Mouse (Mus musculus): ENCODE data around the gene Tmem178b. TPM values are rescaled to one million over a fixed set of nuclear protein-coding genes. Genes with fewer than 3 reads are reported as not detected.

Gene Tmem178b
- total and polyA plus RNA-seq, 3 experiments, result 0.51 to 1.3 (median 0.94) TPM

- H3K36me3 ChIP-seq (ENCODE audit: control insufficient read depth, insufficient read depth, low read length), result no peaks in the 10 kb centered on the region
- no peaks in the 10 kb centered on the region for H3K4me1 ChIP-seq (ENCODE audit: control insufficient read depth, insufficient read depth, low read length)
- H3K4me3 ChIP-seq, result no peak overlapping the region
- H3K27ac ChIP-seq, result no peak overlapping the region
- H3K27me3 ChIP-seq (ENCODE audit: control insufficient read depth, insufficient read depth, low read length), result no peaks in the 10 kb centered on the region
- no peak for DNase-seq
- no peaks in the 10 kb centered on the region for H3K79me2 ChIP-seq (replicated peaks; ENCODE audit: control insufficient read depth, insufficient read depth, low read length)
- 55% methylated on average over 4 of the region's 4 CpGs for WGBS
- no peak for TF ChIP-seq EP300 (IDR thresholded peaks at IDR 0.05; ENCODE audit: insufficient read depth, low read depth, low read length)
- TF ChIP-seq POLR2A (IDR thresholded peaks at IDR 0.05; ENCODE audit: insufficient read depth, low read depth, low read length), result no peak
- no peak for TF ChIP-seq CTCF (IDR thresholded peaks at IDR 0.05)
- intact Hi-C loops (cut with DNase I), result no loop called here
- no peak overlapping the region for H3K9ac ChIP-seq (ENCODE audit: low read depth, low read length)
These were observed 304.8 kb downstream of the Tmem178b start for GRCm38 (mm10) chr6:40177870-40178269.

- DNase-seq, result no peak
- Histone ChIP-seq H3K36me3 (ENCODE audit: control insufficient read depth, insufficient read depth, low read length) (no peaks in the 10 kb centered on the region), H3K4me3 (no peak overlapping the region), H3K79me2 (replicated peaks; ENCODE audit: control insufficient read depth, insufficient read depth, low read length) (no peaks in the 10 kb centered on the region), H3K4me1 (ENCODE audit: control insufficient read depth, insufficient read depth, low read length) (no peaks in the 10 kb centered on the region), H3K9ac (ENCODE audit: low read depth, low read length) (no peak overlapping the region), H3K27ac (no peak overlapping the region), H3K27me3 (ENCODE audit: control insufficient read depth, insufficient read depth, low read length) (no peaks in the 10 kb centered on the region)
- 85% methylated on average over 4 of the region's 4 CpGs for WGBS
- TF ChIP-seq EP300 (IDR thresholded peaks at IDR 0.05; ENCODE audit: insufficient read depth, low read depth, low read length) (no peak), CTCF (IDR thresholded peaks at IDR 0.05) (no peak), POLR2A (IDR thresholded peaks at IDR 0.05; ENCODE audit: insufficient read depth, low read depth, low read length) (no peak)
- intact Hi-C loops (cut with DNase I), result no loop called here
These were observed 307.5 kb downstream of the Tmem178b start for GRCm38 (mm10) chr6:40180551-40180950.

- intact Hi-C loops (cut with DNase I), result no loop called here
- Histone ChIP-seq H3K4me3 (no peak overlapping the region), H3K27ac (no peak overlapping the region), H3K4me1 (ENCODE audit: control insufficient read depth, insufficient read depth, low read length) (no peaks in the 10 kb centered on the region), H3K79me2 (replicated peaks; ENCODE audit: control insufficient read depth, insufficient read depth, low read length) (no peaks in the 10 kb centered on the region), H3K36me3 (ENCODE audit: control insufficient read depth, insufficient read depth, low read length) (no peaks in the 10 kb centered on the region), H3K27me3 (ENCODE audit: control insufficient read depth, insufficient read depth, low read length) (no peaks in the 10 kb centered on the region), H3K9ac (ENCODE audit: low read depth, low read length) (no peak overlapping the region)
- 64% methylated on average over 3 of the region's 3 CpGs for WGBS
- TF ChIP-seq CTCF (IDR thresholded peaks at IDR 0.05), result no peak
- TF ChIP-seq EP300 (IDR thresholded peaks at IDR 0.05; ENCODE audit: insufficient read depth, low read depth, low read length), result no peak
- TF ChIP-seq POLR2A (IDR thresholded peaks at IDR 0.05; ENCODE audit: insufficient read depth, low read depth, low read length), result no peak
- no peak for DNase-seq
These were observed 327.6 kb downstream of the Tmem178b start for GRCm38 (mm10) chr6:40200661-40201060.

GRCm38 (mm10) chr6:40202602-40203001 is 329.5 kb downstream of the Tmem178b start:
- Histone ChIP-seq H3K79me2 (replicated peaks; ENCODE audit: control insufficient read depth, insufficient read depth, low read length) (no peaks in the 10 kb centered on the region), H3K4me3 (no peak overlapping the region), H3K27ac (no peak overlapping the region), H3K27me3 (ENCODE audit: control insufficient read depth, insufficient read depth, low read length) (no peaks in the 10 kb centered on the region), H3K4me1 (ENCODE audit: control insufficient read depth, insufficient read depth, low read length) (no peaks in the 10 kb centered on the region), H3K36me3 (ENCODE audit: control insufficient read depth, insufficient read depth, low read length) (no peaks in the 10 kb centered on the region), H3K9ac (ENCODE audit: low read depth, low read length) (no peak overlapping the region)
- TF ChIP-seq POLR2A (IDR thresholded peaks at IDR 0.05; ENCODE audit: insufficient read depth, low read depth, low read length) (no peak), EP300 (IDR thresholded peaks at IDR 0.05; ENCODE audit: insufficient read depth, low read depth, low read length) (no peak), CTCF (IDR thresholded peaks at IDR 0.05) (no peak)
- 48% methylated on average over 2 of the region's 2 CpGs for WGBS
- intact Hi-C loops (cut with DNase I), result no loop called here
- DNase-seq, result no peak

- Histone ChIP-seq H3K27me3 (ENCODE audit: control insufficient read depth, insufficient read depth, low read length) (no peaks in the 10 kb centered on the region), H3K4me3 (no peak overlapping the region), H3K79me2 (replicated peaks; ENCODE audit: control insufficient read depth, insufficient read depth, low read length) (no peaks in the 10 kb centered on the region), H3K9ac (ENCODE audit: low read depth, low read length) (no peak overlapping the region), H3K27ac (no peak overlapping the region), H3K4me1 (ENCODE audit: control insufficient read depth, insufficient read depth, low read length) (no peaks in the 10 kb centered on the region), H3K36me3 (ENCODE audit: control insufficient read depth, insufficient read depth, low read length) (no peaks in the 10 kb centered on the region)
- WGBS, result 72% methylated on average over 2 of the region's 2 CpGs
- TF ChIP-seq EP300 (IDR thresholded peaks at IDR 0.05; ENCODE audit: insufficient read depth, low read depth, low read length) (no peak), POLR2A (IDR thresholded peaks at IDR 0.05; ENCODE audit: insufficient read depth, low read depth, low read length) (no peak), CTCF (IDR thresholded peaks at IDR 0.05) (no peak)
- intact Hi-C loops (cut with DNase I), result no loop called here
- DNase-seq, result no peak
These were observed 332.3 kb downstream of the Tmem178b start for GRCm38 (mm10) chr6:40205380-40205779.

- 68% methylated on average over 3 of the region's 3 CpGs for WGBS
- Histone ChIP-seq H3K27ac (no peak overlapping the region), H3K9ac (ENCODE audit: low read depth, low read length) (no peak overlapping the region), H3K4me1 (ENCODE audit: control insufficient read depth, insufficient read depth, low read length) (no peaks in the 10 kb centered on the region), H3K4me3 (no peak overlapping the region), H3K36me3 (ENCODE audit: control insufficient read depth, insufficient read depth, low read length) (no peaks in the 10 kb centered on the region), H3K27me3 (ENCODE audit: control insufficient read depth, insufficient read depth, low read length) (no peaks in the 10 kb centered on the region), H3K79me2 (replicated peaks; ENCODE audit: control insufficient read depth, insufficient read depth, low read length) (no peaks in the 10 kb centered on the region)
- no peak for TF ChIP-seq CTCF (IDR thresholded peaks at IDR 0.05)
- no peak for TF ChIP-seq EP300 (IDR thresholded peaks at IDR 0.05; ENCODE audit: insufficient read depth, low read depth, low read length)
- no peak for TF ChIP-seq POLR2A (IDR thresholded peaks at IDR 0.05; ENCODE audit: insufficient read depth, low read depth, low read length)
- intact Hi-C loops (cut with DNase I), result no loop called here
- no peak for DNase-seq
These were observed 334.9 kb downstream of the Tmem178b start for GRCm38 (mm10) chr6:40208014-40208413.

Data from heart, adult 2 months (tissue).